Mouse (Mus musculus) liver, postnatal 0 days (tissue): ENCODE measurements around the gene Tbpl1. TPM values are rescaled to one million over a fixed set of nuclear protein-coding genes. Genes with fewer than 3 reads are reported as not detected.

Experiments used
- ATAC-seq: fragments of 200-750 bp; cut with Nextera tagmentation; 2 replicates; pipeline ENCODE4 v1.8.0; 2017; ENCODE audit warnings: mild to moderate bottlenecking, moderate library complexity
- DNase-seq: peaks from one replicate; pipeline ENCODE4 v3.0.0-alpha.2; 2016
- H3K27ac ChIP-seq: fragments of 300-500 bp; sonication (generic); 2 replicates; pipeline ENCODE4 v1.5.1; 2014; ENCODE audit warnings: antibody characterized with exemption, moderate library complexity, mild to moderate bottlenecking, low read depth
- H3K27me3 ChIP-seq: fragments of 300-500 bp; sonication (generic); 2 replicates; pipeline ENCODE4 v1.6.1; 2014; ENCODE audit warnings: low read length, control low read depth, mixed read lengths; ENCODE audit not compliant: insufficient read depth
- H3K36me3 ChIP-seq: fragments of 300-500 bp; sonication (generic); replicated peaks from 2 replicates; pipeline ENCODE4 v1.6.1; 2014; ENCODE audit warnings: mild to moderate bottlenecking, control low read depth, low read length, moderate library complexity, mixed read lengths; ENCODE audit not compliant: insufficient read depth
- H3K4me1 ChIP-seq: fragments of 300-500 bp; sonication (generic); 2 replicates; pipeline ENCODE4 v1.6.1; 2014; ENCODE audit warnings: antibody characterized with exemption, mild to moderate bottlenecking, control low read depth; ENCODE audit not compliant: insufficient read depth
- H3K4me2 ChIP-seq: fragments of 300-500 bp; sonication (generic); 2 replicates; pipeline ENCODE4 v1.6.1; 2014; ENCODE audit warnings: low read depth, mild to moderate bottlenecking, low read length, moderate library complexity, mixed read lengths
- H3K4me3 ChIP-seq: fragments of 300-500 bp; sonication (generic); 2 replicates; pipeline ENCODE4 v1.5.1; 2014; ENCODE audit warnings: low read depth, low read length
- H3K9ac ChIP-seq: fragments of 300-500 bp; sonication (generic); replicated peaks from 2 replicates; pipeline ENCODE4 v1.6.1; 2014; ENCODE audit warnings: mild to moderate bottlenecking, moderate library complexity
- H3K9me3 ChIP-seq: fragments of 300-500 bp; sonication (generic); 2 replicates; pipeline ENCODE4 v1.6.1; 2016; ENCODE audit warnings: mild to moderate bottlenecking, control low read depth, low read length, mixed read lengths
- CTCF ChIP-seq: sonication (generic); IDR thresholded peaks from 2 replicates; pipeline ENCODE4 v1.5.1; 2016; ENCODE audit warnings: antibody characterized with exemption, low read depth
- EP300 ChIP-seq: IDR thresholded peaks from 2 replicates; pipeline ENCODE4 v1.6.1; 2016; ENCODE audit warnings: antibody characterized with exemption, low read depth, mild to moderate bottlenecking
- WGBS: fragments of 180-500 bp; shearing (Covaris S2); extraction: QIAGEN DNeasy Blood & Tissue Kit; methylation state at CpG from one replicate; pipeline ENCODE4 v1.1.7; 2014; ENCODE audit not compliant: insufficient replicate concordance; 5-methylcytosine and 5-hydroxymethylcytosine counted together
- polyA plus RNA-seq: library from polyadenylated mRNA; unstranded; fragments of >200 nt; fragmentation: Nextera tagmentation; extraction: Ambion mirVana; gene quantifications from 2 replicates; pipeline ENCODE4 v1.2.1, GENCODE M21; 2015

Gene Tbpl1
- polyA plus RNA-seq, 1 experiment from 2014 or later = 19.4 TPM

DNA sequence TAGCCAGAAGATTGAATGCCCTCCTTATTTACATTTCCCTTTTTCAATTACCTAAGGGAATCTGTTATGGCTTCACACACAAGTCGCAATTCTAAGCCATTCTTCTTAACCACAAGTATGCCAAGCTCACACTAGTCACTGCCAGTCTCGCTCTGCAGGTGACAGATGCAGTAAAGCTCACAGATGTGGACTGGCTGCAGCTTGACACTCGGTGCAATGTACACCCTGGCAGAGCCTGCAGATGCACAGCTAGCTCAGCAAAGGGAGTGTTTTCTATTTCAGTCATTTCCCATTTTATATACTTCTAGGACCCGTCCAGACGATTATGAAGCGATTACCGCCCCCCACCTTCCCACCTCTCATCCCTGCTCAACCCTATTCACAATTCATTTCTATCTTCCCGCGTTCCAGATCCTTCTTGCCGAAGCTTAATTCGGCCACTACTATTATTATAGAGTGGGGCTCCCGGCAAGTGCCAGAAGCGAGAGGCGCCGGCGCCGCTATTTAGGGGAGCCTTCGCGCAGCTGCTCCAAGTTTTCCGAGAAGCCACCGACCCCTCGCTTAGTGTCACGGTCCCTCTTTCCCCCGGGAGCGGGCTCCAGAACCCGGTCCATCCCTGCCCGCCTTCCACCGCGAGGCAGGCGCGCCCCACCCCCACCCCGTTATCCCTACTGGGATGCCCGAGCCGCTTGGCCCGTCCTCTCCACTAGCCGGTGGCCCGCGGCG lies 1.3 kb downstream of the Tbpl1 start:
- H3K9ac ChIP-seq = peak overlapping the region; percentile 96
- H3K27me3 ChIP-seq = no peaks in the 10 kb centered on the region
- H3K4me1 ChIP-seq = peaks cover 27% of the 10 kb centered on the region
- no peaks in the 10 kb centered on the region for H3K9me3 ChIP-seq
- no peaks in the 10 kb centered on the region for H3K36me3 ChIP-seq
- H3K4me2 ChIP-seq = peak overlapping the region; percentile 97
- H3K4me3 ChIP-seq = peak overlapping the region; percentile 100
- no peak for TF ChIP-seq CTCF
- no peak for TF ChIP-seq EP300
- DNase-seq = peak; percentile 77
- peak; percentile 66 for ATAC-seq
- 1% methylated on average over 39 of the region's 39 CpGs for WGBS
- H3K27ac ChIP-seq = peak overlapping the region; percentile 97

DNA sequence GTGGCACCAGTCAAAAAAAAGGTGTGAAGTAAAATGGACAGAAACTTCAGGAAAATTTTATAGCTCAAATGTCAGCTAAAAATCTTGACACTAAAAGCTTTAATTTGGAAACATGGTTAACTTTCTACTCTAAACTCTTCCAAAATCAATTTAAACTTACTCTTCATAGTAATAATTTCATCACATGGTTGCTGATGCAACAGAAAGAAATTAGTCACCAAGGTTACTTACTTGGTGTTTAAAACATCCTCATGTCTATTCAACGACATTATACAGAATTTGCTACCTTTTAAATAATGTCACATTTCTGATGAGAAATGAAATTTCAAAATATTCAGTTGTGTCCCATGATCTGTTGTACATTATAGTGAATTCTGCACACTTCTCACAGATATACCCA lies 3.5 kb downstream of the Tbpl1 start:
- H3K4me2 ChIP-seq = no peak overlapping the region
- WGBS = 80% methylated on average over 1 of the region's 1 CpGs
- no peak overlapping the region for H3K9ac ChIP-seq
- TF ChIP-seq CTCF = no peak
- TF ChIP-seq EP300 = no peak
- no peak overlapping the region for H3K27ac ChIP-seq
- H3K4me1 ChIP-seq = peaks cover 27% of the 10 kb centered on the region
- no peaks in the 10 kb centered on the region for H3K27me3 ChIP-seq
- ATAC-seq (no peak), DNase-seq (no peak)
- H3K36me3 ChIP-seq = no peaks in the 10 kb centered on the region
- no peaks in the 10 kb centered on the region for H3K9me3 ChIP-seq
- no peak overlapping the region for H3K4me3 ChIP-seq

DNA sequence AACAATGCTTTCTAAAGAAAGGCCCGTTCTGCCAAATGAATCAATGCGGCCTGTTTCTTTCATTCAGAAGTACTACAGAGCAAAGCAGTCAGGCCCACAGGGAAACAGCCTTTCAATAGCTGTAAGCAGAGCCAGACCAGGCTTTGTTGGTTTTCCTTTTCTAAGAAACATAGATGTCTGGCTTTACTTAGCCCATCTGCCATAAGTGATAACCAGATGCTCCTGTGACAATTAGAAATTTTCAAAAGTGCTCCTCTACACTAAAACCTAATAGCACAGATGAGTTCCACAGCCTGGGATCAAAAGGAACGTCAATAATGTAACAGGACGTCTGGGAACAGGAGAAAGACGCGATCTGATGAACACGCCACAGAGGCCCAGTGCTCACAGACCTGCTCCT lies 5.4 kb downstream of the Tbpl1 start:
- Histone ChIP-seq H3K36me3 (no peaks in the 10 kb centered on the region), H3K4me1 (peaks cover 15% of the 10 kb centered on the region), H3K9me3 (no peaks in the 10 kb centered on the region), H3K9ac (no peak overlapping the region), H3K4me3 (no peak overlapping the region), H3K27me3 (no peaks in the 10 kb centered on the region), H3K4me2 (no peak overlapping the region), H3K27ac (no peak overlapping the region)
- WGBS = 78% methylated on average over 7 of the region's 7 CpGs
- ATAC-seq (no peak), DNase-seq (no peak)
- no peak for TF ChIP-seq EP300
- TF ChIP-seq CTCF = no peak

DNA sequence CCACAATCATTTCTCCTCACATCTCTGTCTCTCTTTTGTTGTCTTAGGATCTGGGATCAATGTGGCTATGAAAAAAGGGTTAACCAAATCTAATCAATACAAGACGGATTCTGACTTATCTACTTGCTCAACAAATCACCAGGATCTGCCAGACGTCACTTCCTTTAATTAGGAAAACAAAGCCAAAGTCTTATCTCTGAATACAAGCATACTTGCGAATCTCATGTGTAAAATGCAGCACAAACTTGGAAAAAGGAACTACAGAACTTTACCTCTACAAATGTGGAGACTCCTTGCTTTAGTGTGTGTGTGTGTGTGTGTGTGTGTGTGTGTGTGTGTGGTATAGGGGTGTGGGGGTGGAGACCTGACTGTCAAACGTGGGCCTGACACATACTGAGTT lies 6.6 kb downstream of the Tbpl1 start:
- 31% methylated on average over 4 of the region's 4 CpGs for WGBS
- peaks cover 11% of the 10 kb centered on the region for H3K4me1 ChIP-seq
- TF ChIP-seq CTCF = no peak
- no peak for TF ChIP-seq EP300
- no peak overlapping the region for H3K4me2 ChIP-seq
- ATAC-seq = no peak
- no peak overlapping the region for H3K4me3 ChIP-seq
- H3K27me3 ChIP-seq = no peaks in the 10 kb centered on the region
- no peak overlapping the region for H3K9ac ChIP-seq
- H3K27ac ChIP-seq = no peak overlapping the region
- no peak for DNase-seq
- no peaks in the 10 kb centered on the region for H3K9me3 ChIP-seq
- no peaks in the 10 kb centered on the region for H3K36me3 ChIP-seq

DNA sequence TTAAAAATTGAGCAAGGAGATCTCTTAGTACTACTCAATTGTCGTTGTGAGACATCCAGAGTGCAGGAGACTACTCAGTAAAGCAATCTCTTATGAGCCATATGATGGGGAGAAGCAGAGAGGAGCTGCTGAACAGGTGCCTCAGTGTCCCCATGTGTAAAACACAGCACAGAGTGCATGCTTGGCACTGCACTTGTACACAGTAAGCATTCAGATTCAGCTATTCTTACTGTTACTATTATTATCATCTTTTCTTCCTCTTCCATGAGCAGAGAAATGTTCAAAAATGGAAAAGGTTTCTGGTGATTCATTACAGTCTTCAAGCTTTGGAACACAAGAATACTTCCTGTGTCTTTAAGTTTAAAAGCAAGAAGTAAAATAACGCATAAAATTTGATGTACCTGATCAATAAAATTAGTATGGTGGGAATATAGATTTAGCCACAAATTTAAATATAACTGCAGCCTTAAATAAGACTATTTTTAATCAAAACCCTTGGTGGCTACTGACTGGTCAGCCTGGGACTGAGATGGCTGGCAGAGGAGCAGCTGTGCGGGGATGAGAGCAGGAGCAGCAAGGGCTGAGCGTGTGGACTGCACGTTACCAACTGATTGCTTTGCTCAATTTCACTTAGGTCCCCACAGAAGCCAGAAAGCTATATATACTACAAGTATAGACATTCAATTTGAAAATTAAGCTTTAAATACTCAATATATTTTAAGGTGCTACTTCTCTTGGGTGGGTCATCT lies 10.8 kb downstream of the Tbpl1 start:
- no peak overlapping the region for H3K9ac ChIP-seq
- ATAC-seq (no peak), DNase-seq (no peak)
- H3K4me3 ChIP-seq = no peak overlapping the region
- no peaks in the 10 kb centered on the region for H3K36me3 ChIP-seq
- H3K27ac ChIP-seq = no peak overlapping the region
- TF ChIP-seq CTCF (no peak), EP300 (no peak)
- no peak overlapping the region for H3K4me2 ChIP-seq
- WGBS = 85% methylated on average over 5 of the region's 5 CpGs
- H3K9me3 ChIP-seq = no peaks in the 10 kb centered on the region
- H3K4me1 ChIP-seq = no peaks in the 10 kb centered on the region
- no peaks in the 10 kb centered on the region for H3K27me3 ChIP-seq

DNA sequence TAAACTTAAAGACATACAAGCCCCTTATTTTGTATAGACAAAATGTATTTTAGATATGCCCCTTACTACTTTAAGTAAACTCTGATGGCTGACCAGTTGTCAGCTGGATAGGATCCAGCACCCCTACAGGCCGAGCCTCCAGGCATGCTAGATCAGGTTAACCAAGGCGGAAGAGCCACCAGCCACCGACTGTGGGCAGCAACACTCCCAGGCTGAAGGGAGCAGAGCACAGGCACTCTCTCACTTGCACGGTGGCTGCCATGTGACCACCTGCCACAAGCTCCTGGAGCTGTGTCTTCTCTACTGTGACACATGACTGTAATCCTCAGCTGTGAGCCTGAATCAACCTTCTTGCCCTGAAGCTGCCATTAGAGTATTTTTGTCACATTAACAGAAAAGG lies 13.3 kb downstream of the Tbpl1 start:
- H3K9ac ChIP-seq = no peak overlapping the region
- no peak for TF ChIP-seq CTCF
- TF ChIP-seq EP300 = no peak
- ATAC-seq (no peak), DNase-seq (no peak)
- H3K36me3 ChIP-seq = no peaks in the 10 kb centered on the region
- no peaks in the 10 kb centered on the region for H3K9me3 ChIP-seq
- no peaks in the 10 kb centered on the region for H3K4me1 ChIP-seq
- no peaks in the 10 kb centered on the region for H3K27me3 ChIP-seq
- 48% methylated on average over 4 of the region's 4 CpGs for WGBS
- H3K4me2 ChIP-seq = no peak overlapping the region
- H3K27ac ChIP-seq = no peak overlapping the region
- no peak overlapping the region for H3K4me3 ChIP-seq
